Mouse (Mus musculus) cerebellum, postnatal 10 days (tissue): ENCODE results near the gene Fam110a.

Experiments used
- DNase-seq, 2 experiments: peaks; one replicate each; pipeline ENCODE4 v3.0.0; 2021; ENCODE audit warnings: mixed read lengths in 2 of 2

Gene Fam110a

DNA sequence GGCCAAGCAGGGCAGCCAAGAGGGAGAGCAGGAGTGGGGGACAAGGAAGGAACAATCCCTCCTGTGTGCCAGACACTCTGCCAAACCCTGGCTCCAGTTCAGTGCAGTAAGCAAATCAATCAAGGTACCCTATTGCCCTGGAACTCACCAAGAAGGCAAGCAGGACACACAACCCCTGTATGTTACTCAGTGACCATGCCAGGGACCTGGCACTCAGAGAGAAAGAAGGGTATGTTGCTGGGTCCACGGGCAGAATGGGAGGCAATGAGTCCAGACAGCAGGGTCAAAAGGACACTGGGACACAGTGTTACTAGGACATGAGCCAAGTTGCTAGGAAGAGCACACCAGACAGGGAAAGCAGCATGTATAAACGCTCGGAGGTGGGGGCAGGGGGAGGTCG lies 54.3 kb downstream of the Fam110a start:
- DNase-seq: peak; percentile 55 to 64

DNA sequence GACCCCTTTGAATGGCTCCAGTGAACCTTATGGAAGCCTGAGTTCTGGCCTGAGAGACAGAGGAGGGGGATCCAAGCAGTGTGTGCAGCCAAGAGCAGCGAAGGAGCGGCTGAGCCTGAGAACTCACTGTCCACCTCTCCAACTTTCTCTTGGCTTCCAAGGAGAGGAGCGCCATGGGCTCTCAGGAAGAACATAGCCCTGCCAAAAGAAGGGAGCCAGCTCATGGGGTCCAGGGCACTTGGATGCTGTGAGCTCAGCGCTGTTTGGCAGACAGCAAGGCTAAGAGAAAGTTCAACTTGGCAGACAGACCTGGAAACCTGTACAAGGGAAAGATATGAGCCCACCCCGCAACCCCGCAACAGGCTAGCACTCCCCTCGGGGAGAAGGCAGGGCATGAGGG lies 55.7 kb downstream of the Fam110a start:
- peak; percentile 32 to 75 for DNase-seq

DNA sequence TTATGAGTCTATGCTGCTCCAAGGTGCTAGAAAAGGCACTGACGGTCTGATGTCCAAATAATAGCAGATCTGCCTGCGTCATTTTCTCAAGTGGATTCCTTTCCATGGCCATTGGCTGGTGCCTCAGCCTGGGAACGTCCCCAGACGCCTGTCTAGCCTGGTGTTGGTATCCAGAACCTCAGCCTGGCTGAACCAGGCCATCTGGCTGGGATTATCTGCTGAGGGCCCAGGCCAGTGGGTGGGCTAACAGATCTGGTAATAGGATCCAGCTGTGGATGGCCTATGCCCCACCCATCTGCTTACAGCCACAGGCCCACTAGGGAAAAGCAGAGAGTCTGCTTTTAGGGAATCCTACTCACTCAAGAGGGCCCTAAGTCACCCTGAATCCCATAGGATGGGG lies 58.4 kb downstream of the Fam110a start:
- no peak for DNase-seq

DNA sequence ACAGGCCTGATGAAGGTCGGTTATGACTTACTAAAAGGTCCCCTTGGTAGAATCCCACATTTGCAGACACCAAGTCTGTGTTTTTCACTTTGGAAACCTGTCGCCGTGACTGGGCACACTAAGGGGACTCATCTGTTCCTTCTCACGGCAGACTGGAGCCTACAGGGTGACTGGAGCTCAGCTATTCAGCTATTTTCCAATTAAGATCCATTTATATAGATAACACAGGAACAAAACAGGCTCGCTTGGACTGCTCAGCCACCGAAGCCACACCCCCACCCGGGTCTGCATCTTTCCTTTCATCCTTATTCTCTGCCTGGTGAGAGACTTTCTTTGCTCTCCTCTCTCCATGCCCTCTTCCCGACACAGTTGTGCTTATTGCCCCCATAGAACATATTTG lies 59.0 kb downstream of the Fam110a start:
- no peak for DNase-seq
